Mouse (Mus musculus) thymus, postnatal 4 days (tissue): ENCODE measurements around the gene Gm5861.
"Not testable (repeated sequence)": the region's sequence is repeated elsewhere in the genome, so short reads cannot be mapped to it uniquely, and the experiment has no call there.

Experiments used
- DNase-seq: peaks from one replicate; pipeline ENCODE4 v3.0.0; 2021

The Gm5861 gene

GRCm38 (mm10) chr5:11182772-11183171, at the start of gene Gm5861:
Gene Gm5861 (plus strand): TSS chr5:11183072.
- DNase-seq = not testable (repeated sequence)

GRCm38 (mm10) chr5:11138031-11138430, 44.8 kb upstream of the Gm5861 start:
- peak; percentile 6 for DNase-seq
